Mouse (Mus musculus): ENCODE results near the gene Jmjd6.
A peak's percentile ranks its signal among the peaks of the same experiment; 100 is the strongest.

Jmjd6 gene

GRCm38 (mm10) chr11:116823255-116823654 lies 20.0 kb downstream of the Jmjd6 start:
- DNase-seq = no peak

GRCm38 (mm10) chr11:116822626-116823025 lies 20.6 kb downstream of the Jmjd6 start:
- DNase-seq = no peak

- no peak for DNase-seq
These were observed 21.0 kb downstream of the Jmjd6 start for GRCm38 (mm10) chr11:116822215-116822614.

GRCm38 (mm10) chr11:116821057-116821940 lies 21.9 kb downstream of the Jmjd6 start:
- no peak for DNase-seq

- DNase-seq = no peak
These were observed 23.2 kb downstream of the Jmjd6 start for GRCm38 (mm10) chr11:116819932-116820593.

GRCm38 (mm10) chr11:116818722-116819121 lies 24.5 kb downstream of the Jmjd6 start:
- no peak for DNase-seq

GRCm38 (mm10) chr11:116817567-116817966 lies 25.7 kb downstream of the Jmjd6 start:
- DNase-seq = no peak

GRCm38 (mm10) chr11:116816769-116817168 lies 26.5 kb downstream of the Jmjd6 start:
- no peak for DNase-seq

- DNase-seq = no peak
These were observed 28.3 kb downstream of the Jmjd6 start for GRCm38 (mm10) chr11:116814884-116815415.

GRCm38 (mm10) chr11:116814076-116814883 lies 29.0 kb downstream of the Jmjd6 start:
- DNase-seq = no peak

- no peak for DNase-seq
These were observed 29.6 kb downstream of the Jmjd6 start for GRCm38 (mm10) chr11:116813610-116814009.

- no peak for DNase-seq
These were observed 30.3 kb downstream of the Jmjd6 start for GRCm38 (mm10) chr11:116812793-116813529.

- DNase-seq = peak; percentile 55
These were observed 32.0 kb downstream of the Jmjd6 start for GRCm38 (mm10) chr11:116810983-116811901.

GRCm38 (mm10) chr11:116810528-116810927 lies 32.7 kb downstream of the Jmjd6 start:
- DNase-seq = no peak

GRCm38 (mm10) chr11:116809520-116809919 lies 33.7 kb downstream of the Jmjd6 start:
- no peak for DNase-seq

GRCm38 (mm10) chr11:116808811-116809395 lies 34.3 kb downstream of the Jmjd6 start:
- DNase-seq = no peak

GRCm38 (mm10) chr11:116807938-116808606 lies 35.2 kb downstream of the Jmjd6 start:
- peak; percentile 83 for DNase-seq

- no peak for DNase-seq
These were observed 35.7 kb downstream of the Jmjd6 start for GRCm38 (mm10) chr11:116807526-116807925.

GRCm38 (mm10) chr11:116807116-116807515 lies 36.1 kb downstream of the Jmjd6 start:
- no peak for DNase-seq

Data from thymus, postnatal 25 days (tissue).